Mouse (Mus musculus) testis, postnatal 10 days (tissue): ENCODE data around the gene H2afv.
A peak's percentile ranks its signal among the peaks of the same experiment; 100 is the strongest.

Experiments
- DNase-seq: peaks from one replicate; pipeline ENCODE4 v3.0.0; 2021; ENCODE audit warnings: low spot score

The H2afv gene

DNA sequence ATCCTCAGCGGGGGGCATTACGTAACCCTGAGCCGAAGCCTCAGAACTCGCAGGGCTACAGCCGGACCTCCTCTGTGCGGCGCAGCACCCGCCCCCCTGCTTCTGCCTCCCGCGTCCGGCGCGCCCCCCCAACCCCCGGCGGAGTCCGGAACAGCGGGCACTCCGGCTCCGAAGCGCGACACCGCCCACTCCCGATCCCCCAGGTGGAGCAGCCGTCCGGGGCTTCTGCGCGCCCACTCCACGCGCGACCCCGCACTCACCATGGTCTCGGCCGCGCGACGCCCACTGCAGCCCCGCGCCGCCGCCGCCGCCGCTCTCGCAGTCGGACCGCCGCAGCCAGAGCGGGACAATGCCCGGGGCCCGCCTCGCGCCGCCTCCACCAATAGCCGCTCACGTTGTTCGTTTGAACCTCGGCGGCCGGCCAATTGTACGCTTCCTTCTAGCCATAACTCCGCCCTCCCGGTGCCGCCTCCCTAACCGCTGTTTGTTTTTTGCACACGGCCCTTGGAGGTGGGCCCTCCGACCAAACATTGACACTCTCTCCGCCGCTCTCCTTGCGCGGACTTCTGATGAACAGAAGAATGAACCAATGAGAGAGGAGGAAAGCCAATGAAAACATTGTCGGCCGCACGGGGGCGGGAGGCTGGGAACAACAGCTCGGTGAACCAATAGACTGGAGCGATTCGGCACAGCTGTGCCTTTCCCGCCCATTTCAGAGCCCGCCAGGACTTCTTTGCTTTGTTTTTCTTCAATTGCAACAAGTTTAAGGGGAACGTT lies at the start of gene H2afv:
H2afv (minus strand) TSS at position 367 of the 777 bp plus-strand sequence.
- peak; percentile 100 for DNase-seq

DNA sequence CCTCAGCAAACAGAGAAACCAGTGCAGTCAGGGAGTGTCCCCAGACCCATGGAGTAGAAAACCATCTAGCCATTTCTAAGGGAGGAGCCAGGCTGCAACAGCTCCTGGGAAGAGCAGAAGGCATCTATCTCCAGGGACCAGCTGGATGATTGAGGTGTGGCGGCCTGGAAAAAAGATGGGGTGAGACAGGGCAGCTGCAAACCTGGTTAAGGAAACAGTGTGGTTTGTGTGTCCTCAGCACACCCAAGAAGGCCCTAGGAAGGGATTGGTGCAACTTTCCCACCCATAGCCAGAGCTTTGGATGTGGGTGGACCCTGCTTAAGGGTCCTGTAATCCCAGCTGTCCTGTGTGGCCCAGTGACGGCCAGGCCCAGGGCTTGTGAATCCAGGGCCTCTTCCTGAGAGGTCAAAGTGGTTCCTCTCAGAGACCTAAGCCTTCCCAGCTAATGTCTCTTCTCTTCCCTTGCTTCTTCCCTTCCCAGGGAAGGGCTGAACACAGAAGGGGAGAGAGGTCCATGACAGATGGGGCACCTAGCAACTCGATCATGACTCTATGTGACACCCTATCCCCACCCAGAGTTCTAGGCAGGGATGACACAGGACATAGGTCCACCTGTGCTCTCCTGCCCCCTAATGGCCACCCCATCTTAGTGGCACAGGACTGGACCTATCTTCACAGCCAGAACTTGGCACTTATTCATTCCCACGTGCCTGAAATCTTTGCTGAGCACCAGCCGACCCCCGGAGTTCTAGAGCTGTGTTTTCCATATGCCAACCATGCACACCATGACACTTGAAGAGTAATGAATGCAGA lies 45.7 kb upstream of the H2afv start:
- peak; percentile 56 for DNase-seq

DNA sequence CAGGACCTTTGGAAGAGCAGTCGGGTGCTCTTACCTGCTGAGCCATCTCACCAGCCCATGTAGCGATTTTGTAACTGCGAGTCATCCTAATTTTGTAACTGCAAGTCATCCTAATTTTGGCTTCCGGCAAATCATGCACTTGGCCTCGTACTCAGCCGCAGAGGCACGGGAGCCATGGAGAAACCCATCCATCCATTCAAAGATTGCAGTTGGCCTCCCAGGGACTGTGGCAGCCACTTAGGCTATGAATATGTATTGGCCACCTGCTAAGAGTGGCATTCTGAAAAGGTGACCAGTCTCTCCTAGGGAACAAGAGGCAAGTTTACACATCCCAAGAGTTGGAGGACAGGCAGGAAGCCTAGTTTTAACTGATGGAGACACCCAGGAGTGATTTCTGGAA lies 45.0 kb upstream of the H2afv start:
- DNase-seq, result no peak

DNA sequence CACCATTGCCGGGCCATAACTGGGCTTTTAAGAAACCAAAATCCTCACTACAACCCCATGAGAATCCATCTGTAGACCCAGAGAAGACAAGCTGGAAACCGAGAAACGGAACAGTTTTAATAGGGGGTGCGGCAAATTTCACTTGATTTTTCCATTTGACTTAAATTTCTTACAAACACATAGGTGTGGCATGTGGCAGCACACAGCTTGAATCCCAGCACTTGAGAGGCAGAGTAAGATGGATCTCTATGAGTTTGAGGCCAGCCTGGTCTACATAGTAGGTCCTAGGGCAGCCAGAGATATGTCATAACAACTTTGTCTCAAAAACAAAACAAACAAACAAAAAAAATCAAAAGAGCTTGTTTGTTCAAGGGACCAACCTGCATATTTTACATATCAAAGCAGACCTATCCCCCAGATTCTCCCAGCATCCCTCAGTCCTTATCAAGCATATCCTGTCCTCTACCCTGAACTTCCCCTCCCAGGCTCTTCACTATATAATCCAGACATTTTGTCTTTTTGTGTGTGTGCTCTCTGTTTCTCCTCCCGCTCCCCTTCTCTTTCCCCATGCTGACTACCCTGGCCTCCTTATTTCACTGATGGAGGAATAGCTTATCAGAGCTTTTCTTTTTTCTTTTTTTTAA lies 43.9 kb upstream of the H2afv start:
- no peak for DNase-seq

DNA sequence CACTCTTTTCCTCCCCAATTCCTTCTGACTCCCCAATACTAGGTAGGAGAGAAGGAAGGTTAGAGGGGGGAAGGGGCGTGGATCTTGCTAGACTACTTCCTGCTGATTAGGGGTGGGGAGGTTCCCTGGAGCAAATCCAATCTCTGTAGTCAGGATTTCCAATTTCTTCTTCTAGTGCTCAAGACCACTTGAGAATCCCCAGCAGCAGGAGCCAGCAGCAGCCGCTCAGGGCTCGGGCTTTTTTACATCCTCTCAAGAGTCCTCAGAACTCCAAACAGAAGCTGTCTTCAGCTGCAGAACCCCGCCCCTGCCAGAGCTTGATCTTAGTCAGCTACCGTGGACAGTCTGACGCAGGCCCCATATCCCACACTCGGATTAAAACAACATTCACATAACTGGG lies 43.3 kb upstream of the H2afv start:
- DNase-seq, result no peak

DNA sequence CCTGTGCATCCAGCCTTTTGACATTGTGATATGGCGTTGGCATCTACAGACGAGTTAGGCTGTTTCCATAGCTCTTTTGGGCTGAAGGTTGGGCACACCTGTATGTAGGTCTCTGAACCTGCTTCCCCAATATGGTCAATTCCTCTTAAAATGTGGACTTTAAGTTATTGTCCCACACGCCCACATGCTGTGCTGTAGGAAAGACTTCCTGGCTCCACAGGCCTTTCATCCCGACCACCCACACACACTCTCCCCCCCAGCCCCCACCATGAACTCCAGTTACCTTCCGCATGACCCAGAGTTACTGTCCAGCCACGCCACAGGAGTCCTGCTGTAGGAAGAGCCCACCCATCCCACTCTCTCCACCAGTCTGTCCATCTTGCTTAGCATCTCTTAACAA lies 42.7 kb upstream of the H2afv start:
- DNase-seq, result no peak

DNA sequence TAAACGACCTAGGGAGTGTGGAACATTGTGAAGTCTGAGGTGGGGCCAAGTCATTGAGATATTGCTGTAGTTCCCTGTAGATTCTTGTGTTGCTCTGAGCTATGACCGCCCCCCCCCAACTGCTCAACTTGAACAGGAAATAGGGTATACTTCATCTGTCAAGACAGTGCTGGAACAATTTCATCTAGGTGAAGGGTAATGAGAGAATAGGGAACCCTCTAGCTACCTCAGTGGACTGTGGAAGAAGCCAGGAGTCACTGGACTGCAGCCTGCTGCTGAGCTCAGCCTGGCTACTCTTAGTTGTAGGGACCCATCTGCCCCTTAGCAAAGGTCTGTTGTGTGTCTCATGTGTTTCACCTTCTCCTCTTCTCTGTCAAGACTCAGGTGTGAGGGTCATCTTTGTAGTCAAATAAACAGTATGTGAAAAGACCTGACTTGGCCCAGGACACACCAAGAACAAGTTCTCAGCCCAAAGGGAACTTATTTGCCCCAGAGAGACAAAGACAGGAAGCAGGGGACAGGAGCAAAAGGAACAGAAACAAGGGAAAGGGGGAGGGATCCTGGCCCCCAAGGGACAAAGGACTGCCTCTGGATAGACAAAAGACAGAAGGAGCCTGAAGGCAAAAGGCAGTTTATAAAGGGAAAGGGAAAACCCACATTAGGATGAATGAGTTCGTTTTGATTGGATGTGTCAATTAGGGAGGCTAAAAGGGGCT lies 40.2 kb upstream of the H2afv start:
- no peak for DNase-seq

DNA sequence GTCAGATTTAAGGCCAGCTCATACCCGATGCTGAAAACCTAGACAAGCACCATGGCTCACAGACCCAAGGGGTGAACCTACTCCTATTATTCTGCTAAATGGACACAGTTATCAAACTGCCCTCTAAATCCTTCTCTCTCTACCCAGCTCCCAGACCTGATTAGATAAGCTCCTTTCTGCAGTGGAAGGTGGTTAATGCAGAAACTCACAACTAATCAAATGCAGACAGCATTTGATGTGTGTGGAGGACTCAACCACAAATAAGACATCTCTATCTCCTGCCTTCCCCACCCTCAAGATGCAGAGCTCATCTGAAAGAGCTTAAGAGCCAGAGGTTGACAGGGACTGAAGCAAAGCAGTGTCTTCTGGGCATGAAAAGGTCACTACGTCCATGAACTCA lies 38.9 kb upstream of the H2afv start:
- DNase-seq, result no peak

DNA sequence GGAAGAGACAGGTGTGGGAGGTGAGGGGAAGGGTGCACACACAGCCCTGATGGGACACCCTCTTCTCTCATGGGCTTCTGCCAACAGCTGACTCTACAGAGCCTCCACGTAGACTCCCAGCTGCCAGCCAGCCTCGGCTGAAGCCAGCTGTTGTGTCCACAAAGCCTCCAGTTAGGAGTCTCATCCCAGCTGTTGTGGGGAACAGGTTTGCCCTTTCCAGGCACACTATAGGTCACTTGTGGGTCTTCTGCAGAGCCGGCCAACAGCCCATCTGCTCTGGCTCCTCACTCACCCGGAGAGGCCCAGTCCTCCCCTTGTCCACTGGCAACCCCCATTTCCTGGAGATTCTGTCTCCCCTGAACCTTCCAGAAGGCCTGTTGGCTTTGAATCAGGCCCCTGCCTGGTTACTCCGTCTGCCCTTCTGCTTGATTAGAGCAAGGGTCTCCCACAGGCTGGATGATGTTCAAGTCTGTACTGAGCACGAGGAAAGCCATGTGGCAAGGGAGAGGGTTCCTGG lies 37.5 kb upstream of the H2afv start:
- DNase-seq, result peak; percentile 49

DNA sequence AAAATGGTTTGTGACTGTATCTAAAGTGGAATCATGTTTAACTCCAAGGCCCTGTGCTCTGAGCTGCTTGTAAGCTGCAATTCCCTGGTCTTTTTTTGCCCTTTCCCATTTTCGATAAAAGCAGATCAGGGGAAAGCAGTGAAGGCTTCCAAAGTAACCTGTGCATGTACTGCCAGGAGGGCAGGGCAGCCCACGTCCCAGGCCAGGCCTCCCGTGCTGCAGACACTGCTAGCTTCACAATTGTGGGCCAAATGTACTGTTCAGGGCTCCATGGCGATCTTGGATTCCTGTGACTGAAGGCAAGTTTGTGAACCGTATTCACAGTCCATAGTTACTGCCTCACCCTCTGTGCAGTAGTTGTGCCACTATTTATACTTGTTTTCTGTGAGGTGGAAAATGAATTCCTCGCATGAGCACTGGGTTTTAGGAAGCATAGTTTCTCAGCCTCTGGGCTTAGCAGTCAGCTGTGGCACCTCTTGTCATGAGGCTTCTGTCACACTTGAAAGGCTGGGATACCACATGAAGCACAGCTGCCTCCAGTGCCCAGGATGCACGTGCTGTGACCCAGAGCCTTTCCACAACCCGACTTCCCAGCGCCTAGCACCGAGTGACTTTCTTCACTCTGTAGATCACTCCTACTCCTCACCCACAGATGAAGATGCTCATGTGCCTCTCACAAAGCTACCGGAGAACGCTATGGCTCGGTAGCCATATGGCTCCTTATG lies 36.6 kb upstream of the H2afv start:
- no peak for DNase-seq

DNA sequence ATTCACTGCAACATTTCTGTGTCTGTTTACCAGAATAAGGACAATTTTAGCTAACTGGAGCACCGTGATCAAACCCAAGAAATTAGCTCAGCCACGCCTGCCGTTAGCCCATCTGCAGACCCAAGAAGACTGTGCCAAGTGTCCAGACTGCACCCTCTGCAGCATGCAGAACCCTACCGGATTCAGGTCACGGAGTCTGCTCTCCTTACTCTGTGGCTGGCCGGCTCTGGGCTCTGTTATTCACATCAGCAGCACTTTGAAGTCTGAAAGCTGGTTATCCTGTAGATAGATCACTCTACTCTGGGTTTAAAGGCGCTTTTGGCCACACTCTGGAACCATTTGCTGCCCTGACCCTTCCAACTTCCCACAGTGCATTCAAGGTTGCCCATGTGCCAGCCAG lies 35.9 kb upstream of the H2afv start:
- DNase-seq, result no peak

DNA sequence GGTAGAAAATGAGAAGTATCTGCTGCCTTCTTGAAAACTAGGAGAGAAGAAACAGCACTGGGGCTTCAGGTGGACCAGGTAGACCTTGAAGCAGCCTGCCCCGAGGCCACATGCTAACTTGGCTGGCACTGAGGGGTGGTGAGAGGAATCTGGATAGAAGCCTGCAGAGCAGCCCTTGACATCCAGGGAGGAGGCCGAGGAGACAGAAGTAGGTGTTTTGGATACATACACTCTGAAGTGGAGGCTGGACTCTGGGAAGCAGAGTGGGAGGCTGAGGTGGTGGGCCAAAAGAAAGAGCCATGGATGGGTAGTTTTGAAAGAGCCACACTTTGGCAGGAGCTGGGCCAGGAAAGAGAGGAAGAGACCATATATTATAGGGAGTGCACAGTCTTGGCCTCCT lies 35.0 kb upstream of the H2afv start:
- no peak for DNase-seq

DNA sequence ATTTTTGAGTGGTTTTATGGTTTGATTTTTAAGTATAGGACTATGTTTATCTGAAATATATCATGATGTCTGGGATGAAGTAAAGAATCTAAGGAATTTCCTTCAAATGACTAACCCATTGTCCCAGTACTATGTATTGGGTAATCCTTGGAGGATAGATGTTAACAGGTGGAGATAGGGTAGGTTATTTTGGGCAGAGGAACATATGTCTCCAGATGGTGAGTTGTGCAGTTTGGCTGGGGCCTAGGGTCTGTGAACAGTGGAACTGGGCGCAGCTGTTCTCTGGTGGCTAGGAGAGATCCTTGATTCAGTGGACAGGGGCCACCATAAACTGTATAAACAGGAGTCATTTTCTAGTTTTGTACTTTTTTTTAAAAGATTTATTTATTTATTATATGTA lies 33.1 kb upstream of the H2afv start:
- no peak for DNase-seq

DNA sequence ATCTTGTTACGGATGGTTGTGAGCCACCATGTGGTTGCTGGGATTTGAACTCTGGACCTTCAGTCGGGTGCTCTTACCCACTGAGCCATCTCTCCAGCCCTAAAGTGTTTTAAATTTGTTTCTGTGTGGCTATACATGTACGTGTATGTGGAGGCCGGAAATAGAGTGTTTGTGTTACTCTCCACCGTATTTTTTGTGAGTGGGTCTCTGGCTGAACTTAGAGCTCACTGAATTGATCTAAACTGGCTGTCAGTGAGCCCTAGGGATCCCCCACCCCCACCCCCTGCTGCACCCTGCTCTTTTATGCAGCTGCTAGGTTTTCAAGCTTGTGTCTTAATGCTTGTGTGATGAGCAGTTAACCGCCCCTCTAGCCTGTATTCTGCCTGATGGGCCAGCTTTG lies 32.6 kb upstream of the H2afv start:
- no peak for DNase-seq

DNA sequence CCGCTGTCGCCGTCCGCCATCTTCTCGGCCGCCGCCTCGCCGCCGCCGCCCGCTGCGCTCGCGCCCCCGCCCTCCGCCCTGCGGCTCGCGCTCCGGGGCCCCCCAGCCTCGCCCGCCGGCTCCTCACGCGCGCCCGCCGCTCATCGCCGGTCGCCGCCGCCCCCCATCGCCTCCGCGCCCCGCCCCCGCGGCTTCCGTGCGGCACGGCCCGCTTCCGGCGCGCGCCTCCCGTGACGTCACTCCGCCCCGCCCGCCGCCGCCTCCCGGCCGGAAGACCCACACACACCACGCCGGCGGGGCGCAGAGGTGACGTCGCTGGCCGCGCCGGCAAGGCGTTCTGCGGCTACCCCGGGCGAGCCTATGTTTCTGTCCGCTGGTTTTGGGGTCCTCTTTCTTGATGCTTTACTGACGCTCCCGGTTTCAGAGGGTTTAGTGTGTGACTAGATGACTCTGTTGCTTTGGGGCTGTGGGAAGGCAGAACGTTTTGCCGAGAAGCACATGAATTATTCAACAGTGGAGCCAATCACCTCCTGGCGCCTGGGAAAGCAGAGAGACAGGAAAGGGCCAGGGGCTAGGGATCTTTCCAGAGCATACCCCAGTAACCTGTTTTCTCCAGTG lies 31.7 kb upstream of the H2afv start, which contains the start of gene Purb:
Purb (minus strand) TSS at position 51 of the 618 bp plus-strand sequence.
- DNase-seq, result peak; percentile 97

DNA sequence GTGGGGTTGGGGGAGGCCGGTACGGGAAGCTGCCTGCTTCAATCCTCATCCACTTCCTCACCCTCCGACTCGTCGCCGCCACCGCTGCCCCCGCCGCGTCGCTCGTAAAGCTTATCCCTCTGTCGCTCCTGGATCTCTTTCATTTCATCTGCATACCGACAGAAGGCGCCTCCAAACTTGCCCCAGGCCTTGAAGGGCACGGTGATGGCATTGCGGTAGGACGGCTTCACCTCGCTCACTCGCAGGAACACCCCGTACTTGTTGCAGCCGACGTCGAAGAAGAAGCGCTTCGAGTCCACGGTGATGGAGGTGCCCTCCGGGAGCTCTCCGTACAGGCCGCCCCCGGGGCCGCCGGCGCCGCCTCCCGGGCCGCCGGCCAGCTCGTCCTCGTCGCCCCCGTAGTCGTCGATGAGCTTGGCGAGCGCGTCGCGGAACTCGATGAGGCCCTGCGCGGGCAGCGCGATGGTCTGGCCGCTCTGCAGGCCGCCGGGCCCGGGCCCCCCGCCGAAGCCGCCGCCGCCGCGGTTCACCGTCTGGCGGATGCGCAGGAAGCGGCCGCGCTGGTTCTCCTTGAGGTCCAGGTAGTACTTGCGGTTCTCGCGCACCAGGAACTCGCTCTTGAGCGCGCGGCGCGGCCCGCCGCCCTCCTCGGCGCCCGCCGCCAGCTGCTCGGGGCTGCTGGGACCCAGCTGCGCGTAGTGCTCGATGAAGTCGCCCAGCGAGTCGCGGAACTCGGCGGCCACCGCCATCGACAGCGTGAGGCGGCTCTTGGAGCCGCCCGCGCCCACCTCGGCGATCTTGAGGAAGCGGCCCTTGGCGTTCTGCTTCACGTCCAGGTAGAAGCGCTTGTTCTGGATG lies 30.9 kb upstream of the H2afv start:
- DNase-seq, result peak; percentile 76

DNA sequence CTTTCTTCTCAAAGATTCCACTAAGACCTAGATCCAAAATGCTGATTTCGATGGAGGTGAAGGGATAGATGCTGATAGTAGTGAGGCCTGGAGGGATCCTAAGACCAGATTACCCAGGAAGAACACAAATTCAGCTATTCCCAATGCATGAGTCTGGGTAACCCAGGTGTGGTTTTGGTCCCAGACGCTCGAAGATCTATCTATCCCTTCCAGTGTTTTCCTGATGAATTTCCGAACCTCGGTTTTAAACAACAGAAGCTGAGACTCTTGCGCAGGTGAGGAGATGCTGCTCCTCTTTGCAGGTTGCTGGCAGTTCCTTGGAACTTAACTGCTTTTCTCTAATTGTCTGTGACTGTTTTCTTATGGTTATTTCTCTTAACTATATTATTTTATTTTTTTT lies 30.1 kb upstream of the H2afv start:
- DNase-seq, result no peak

DNA sequence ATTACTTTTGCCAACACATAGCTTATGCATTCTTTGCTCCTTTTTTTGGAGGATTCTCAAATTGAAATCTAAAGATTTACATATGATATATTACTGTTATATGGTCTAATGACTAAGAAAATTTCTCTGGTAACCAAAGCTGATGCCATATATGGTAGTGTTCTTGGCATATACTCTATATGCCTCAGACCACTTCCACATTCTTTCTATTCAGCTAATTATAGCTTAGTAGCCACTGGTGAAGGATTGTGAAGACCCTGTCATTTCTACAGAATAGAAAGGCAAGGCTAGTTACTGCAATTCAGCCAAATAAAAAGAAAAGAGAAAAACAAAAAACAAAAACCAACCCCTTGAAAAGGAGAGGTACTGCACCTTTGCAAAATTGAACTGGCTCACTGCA lies 27.8 kb upstream of the H2afv start:
- no peak for DNase-seq

DNA sequence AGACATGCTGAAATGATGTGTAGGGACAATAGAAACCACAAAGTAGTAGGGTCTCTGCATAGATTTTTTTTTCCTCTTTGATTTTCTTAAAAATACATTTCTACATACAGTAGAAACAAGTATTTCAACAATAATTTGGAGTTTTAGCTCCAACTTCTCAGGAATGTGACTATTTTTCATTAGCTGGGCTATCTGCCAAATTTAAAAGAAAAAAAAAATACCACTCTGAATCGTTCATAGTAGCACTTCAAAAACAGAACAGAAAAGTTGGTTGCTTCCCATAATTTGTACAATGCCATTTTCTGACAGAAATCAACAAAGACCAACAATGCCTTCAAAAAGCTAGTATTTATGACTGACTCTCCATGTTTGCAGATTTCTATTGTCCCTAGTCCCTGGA lies 27.2 kb upstream of the H2afv start:
- DNase-seq, result no peak

DNA sequence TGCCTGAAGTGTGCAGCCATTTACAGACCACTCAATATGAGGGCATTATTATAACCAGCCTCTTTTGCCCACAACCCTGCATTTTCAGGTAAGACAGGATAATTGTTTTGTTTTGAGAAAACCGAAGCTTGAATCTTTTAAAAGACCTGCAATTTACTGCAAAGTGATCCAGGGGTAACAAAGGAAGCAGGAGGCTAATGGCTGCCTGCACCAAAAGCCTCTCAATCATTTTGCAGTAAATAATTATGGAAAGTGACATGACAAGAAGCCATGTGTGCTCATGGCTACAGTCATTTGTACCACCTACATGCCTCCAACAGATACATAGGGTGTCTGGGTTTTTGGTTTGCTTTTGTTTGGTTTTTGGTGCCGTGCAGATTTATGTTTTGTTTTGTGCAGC lies 26.8 kb upstream of the H2afv start:
- DNase-seq, result no peak
